Comparison of ENCODE assay signal across 20 mouse cellular contexts in genomic region chr1:155134866-155135265, GRCm38 (mm10). TPM values are rescaled to one million over a fixed set of nuclear protein-coding genes. Genes with fewer than 3 reads are reported as not detected.
DNase-seq lines count a peak whose midpoint lies in the region; ATAC-seq and TF ChIP-seq lines count a peak whose summit lies in the region.
"Had no signal": no experiment of that assay in that cellular context is flagged by ENCODE, and none has a peak within 500 bp of the region (broad histone marks: within the 10 kb centered on the region; RNA-seq: fewer than 3 reads in every experiment).

No protein-coding gene starts in this region.

- H3K27ac ChIP-seq in heart, embryonic 10.5 days: peak overlapping the region; percentile 47; the same call in 1 of the 2 replicates
- H3K27ac ChIP-seq in heart, postnatal 0 days (ENCODE audit: low read depth): 0 out of 2 replicates have a peak overlapping the region, but pooled peaks have one; percentile 22
- no peak overlapping the region for H3K27ac ChIP-seq in lung, embryonic 15.5 days
- H3K27ac ChIP-seq in embryonic facial prominence, embryonic 11.5 days (replicated peaks; ENCODE audit: low read depth, low read length): no peak overlapping the region
- H3K27ac ChIP-seq: embryonic facial prominence, embryonic 12.5 days; forebrain, embryonic 15.5 days; left cerebral cortex, adult 2 months; liver, embryonic 12.5 days had no signal

- no peak overlapping the region for H3K9ac ChIP-seq in heart, postnatal 0 days (replicated peaks; ENCODE audit: low read depth, low read length)
- no peak overlapping the region for H3K9ac ChIP-seq in lung, embryonic 15.5 days
- no peak overlapping the region for H3K9ac ChIP-seq in embryonic facial prominence, embryonic 11.5 days (replicated peaks; ENCODE audit: low read length)
- H3K9ac ChIP-seq: embryonic facial prominence, embryonic 12.5 days; forebrain, embryonic 15.5 days; liver, embryonic 12.5 days had no signal

- no peaks in the 10 kb centered on the region for H3K9me3 ChIP-seq in heart, embryonic 10.5 days
- H3K9me3 ChIP-seq in heart, postnatal 0 days (replicated peaks; ENCODE audit: control insufficient read depth, low read length): no peaks in the 10 kb centered on the region
- no peaks in the 10 kb centered on the region for H3K9me3 ChIP-seq in lung, embryonic 15.5 days
- no peaks in the 10 kb centered on the region for H3K9me3 ChIP-seq in embryonic facial prominence, embryonic 11.5 days (replicated peaks; ENCODE audit: control insufficient read depth, low read length)
- H3K9me3 ChIP-seq: embryonic facial prominence, embryonic 12.5 days; forebrain, embryonic 15.5 days; liver, embryonic 12.5 days had no signal

- H3K4me1 ChIP-seq in heart, embryonic 10.5 days: peaks cover 43% of the 10 kb centered on the region
- peaks cover 29% of the 10 kb centered on the region for H3K4me1 ChIP-seq in heart, postnatal 0 days (ENCODE audit: control insufficient read depth, insufficient read depth)
- peaks cover 7% of the 10 kb centered on the region for H3K4me1 ChIP-seq in lung, embryonic 15.5 days
- H3K4me1 ChIP-seq in embryonic facial prominence, embryonic 11.5 days (ENCODE audit: control insufficient read depth, insufficient read depth, low read length): no peaks in the 10 kb centered on the region
- H3K4me1 ChIP-seq: forebrain, embryonic 15.5 days; liver, embryonic 12.5 days had no signal

- no peaks in the 10 kb centered on the region for H3K36me3 ChIP-seq in heart, embryonic 10.5 days
- peaks cover 8% of the 10 kb centered on the region for H3K36me3 ChIP-seq in heart, postnatal 0 days (replicated peaks; ENCODE audit: control insufficient read depth, insufficient read depth, low read length)
- H3K36me3 ChIP-seq in lung, embryonic 15.5 days: 0 out of 2 replicates have a peak, but pooled peaks cover 5% of the 10 kb centered on the region
- H3K36me3 ChIP-seq in embryonic facial prominence, embryonic 11.5 days (replicated peaks; ENCODE audit: control insufficient read depth, insufficient read depth, low read depth, low read length): no peaks in the 10 kb centered on the region
- H3K36me3 ChIP-seq: embryonic facial prominence, embryonic 12.5 days; forebrain, embryonic 15.5 days; liver, embryonic 12.5 days had no signal

- H3K4me2 ChIP-seq in heart, postnatal 0 days (ENCODE audit: low read depth, low read length): no peak overlapping the region
- no peak overlapping the region for H3K4me2 ChIP-seq in lung, embryonic 15.5 days
- no peak overlapping the region for H3K4me2 ChIP-seq in embryonic facial prominence, embryonic 11.5 days (ENCODE audit: low read depth, low read length)
- H3K4me2 ChIP-seq: embryonic facial prominence, embryonic 12.5 days; forebrain, embryonic 15.5 days; liver, embryonic 12.5 days had no signal

- TF ChIP-seq EP300 in heart, postnatal 0 days (IDR thresholded peaks at IDR 0.05; ENCODE audit: low read depth): no peak

- DNase-seq in heart, embryonic 10.5 days (ENCODE audit: low spot score): peak; percentile 82
- DNase-seq in heart, postnatal 14 days: no peak
- peak; percentile 52 for DNase-seq in heart, postnatal 0 days (ENCODE audit: low spot score)
- DNase-seq in heart, adult 8-10 months (ENCODE audit: low spot score): no peak
- DNase-seq in lung, postnatal 36 days: no peak
- DNase-seq in embryonic facial prominence, embryonic 11.5 days (ENCODE audit: low spot score): peak; percentile 64
- DNase-seq in adrenal gland, postnatal 36 days: no peak
- DNase-seq: adrenal gland, postnatal 14 days; cerebellum, adult 11-12 months; cerebellum, postnatal 14 days; gastrocnemius, postnatal 25 days; kidney, postnatal 36 days; layer of hippocampus, adult 9-11 months had no signal

- no peaks in the 10 kb centered on the region for H3K27me3 ChIP-seq in heart, embryonic 10.5 days (ENCODE audit: insufficient read depth, poor library complexity, severe bottlenecking)
- no peaks in the 10 kb centered on the region for H3K27me3 ChIP-seq in heart, postnatal 0 days (ENCODE audit: control insufficient read depth, insufficient read depth, low read length)
- H3K27me3 ChIP-seq in lung, embryonic 15.5 days: no peaks in the 10 kb centered on the region
- no peaks in the 10 kb centered on the region for H3K27me3 ChIP-seq in embryonic facial prominence, embryonic 11.5 days (ENCODE audit: control insufficient read depth, insufficient read depth, low read length)
- H3K27me3 ChIP-seq: embryonic facial prominence, embryonic 12.5 days; forebrain, embryonic 15.5 days had no signal

- H3K4me3 ChIP-seq in heart, embryonic 10.5 days: no peak overlapping the region
- no peak overlapping the region for H3K4me3 ChIP-seq in heart, postnatal 0 days (ENCODE audit: low read depth, low read length)
- H3K4me3 ChIP-seq in lung, embryonic 15.5 days: no peak overlapping the region
- H3K4me3 ChIP-seq in embryonic facial prominence, embryonic 11.5 days (ENCODE audit: low read depth, low read length): no peak overlapping the region
- H3K4me3 ChIP-seq: embryonic facial prominence, embryonic 12.5 days; forebrain, embryonic 15.5 days; left cerebral cortex, adult 2 months; liver, embryonic 12.5 days had no signal

- no peak for TF ChIP-seq CTCF in heart, postnatal 0 days (IDR thresholded peaks at IDR 0.05; ENCODE audit: low read depth)

- peak; percentile 62; the same call in 1 of the 2 replicates for ATAC-seq in heart, postnatal 0 days (ENCODE audit: insufficient read depth, low read depth)
- ATAC-seq in lung, embryonic 15.5 days (ENCODE audit: borderline replicate concordance, extremely low read depth, low FRiP score, low TSS enrichment): peak; percentile 41; the same call in 1 of the 2 replicates
- ATAC-seq in embryonic facial prominence, embryonic 11.5 days (replicated peaks; ENCODE audit: insufficient number of reproducible peaks, low FRiP score, low TSS enrichment, low read depth): no peak; the same call in 1 of the 2 replicates
- ATAC-seq: forebrain, embryonic 15.5 days; hindbrain, embryonic 16.5 days; intestine, embryonic 16.5 days; liver, embryonic 12.5 days had no signal

- WGBS in heart, embryonic 10.5 days: 36% methylated on average over 8 of the region's 8 CpGs
- WGBS in heart, postnatal 0 days: 33% methylated on average over 8 of the region's 8 CpGs
- 23% methylated on average over 8 of the region's 8 CpGs for WGBS in lung, embryonic 15.5 days
- 33% methylated on average over 8 of the region's 8 CpGs for WGBS in embryonic facial prominence, embryonic 11.5 days

- intact Hi-C loops in heart, postnatal 14 days (cut with DNase I): no loop called here

RNA-seq across cellular contexts. Expression of gene Mr1, which starts 11.7 kb away (rescaled TPM):
- 1.3 and 1.6 TPM in 2 replicates for polyA plus RNA-seq in heart, embryonic 10.5 days (2016; fragmentation: Nextera tagmentation; extraction: Ambion mirVana)
- 1 to 10 TPM; 8.1 to 9.2 TPM for total RNA-seq in heart, postnatal 14 days (2021)
- 8.2 and 16.1 TPM in 2 replicates for total RNA-seq in heart, postnatal 0 days (2014; rRNA removed; ENCODE audit: low replicate concordance)
- polyA plus RNA-seq in heart, postnatal 0 days (2015; fragmentation: Nextera tagmentation; extraction: Ambion mirVana): 6.5 and 7.2 TPM in 2 replicates
- 10 to 100 TPM in 2 of 4 experiments, 1 to 10 TPM in 2; 6.9 to 11.2 (median 8.7) TPM for total RNA-seq in heart, adult 8-10 months (2022)
- polyA plus RNA-seq in lung, embryonic 15.5 days (2015; fragmentation: Nextera tagmentation; extraction: Ambion mirVana): 12.1 and 12.3 TPM in 2 replicates
- 3.7 and 4.5 TPM in 2 replicates for polyA plus RNA-seq in embryonic facial prominence, embryonic 11.5 days (2014; fragmentation: Nextera tagmentation; extraction: Ambion mirVana)
- total RNA-seq in adrenal gland, postnatal 36 days (2021): 10 to 100 TPM; 20.2 to 27.0 TPM

RNA-seq across cellular contexts. Expression of gene Stx6, which starts 23.6 kb away (rescaled TPM):
- polyA plus RNA-seq in heart, embryonic 10.5 days (2016; fragmentation: Nextera tagmentation; extraction: Ambion mirVana): 56.0 and 66.9 TPM in 2 replicates
- total RNA-seq in heart, postnatal 14 days (2021): 10 to 100 TPM; 32.1 to 35.9 TPM
- total RNA-seq in heart, postnatal 0 days (2014; rRNA removed; ENCODE audit: low replicate concordance): 56.6 and 59.4 TPM in 2 replicates
- 36.3 and 39.6 TPM in 2 replicates for polyA plus RNA-seq in heart, postnatal 0 days (2015; fragmentation: Nextera tagmentation; extraction: Ambion mirVana)
- 10 to 100 TPM; 20.0 to 24.4 (median 23.4) TPM for total RNA-seq in heart, adult 8-10 months (2022)
- 81.5 and 87.2 TPM in 2 replicates for polyA plus RNA-seq in lung, embryonic 15.5 days (2015; fragmentation: Nextera tagmentation; extraction: Ambion mirVana)
- polyA plus RNA-seq in embryonic facial prominence, embryonic 11.5 days (2014; fragmentation: Nextera tagmentation; extraction: Ambion mirVana): 93.3 and 103 TPM in 2 replicates
- 10 to 100 TPM; 53.6 to 57.3 TPM for total RNA-seq in adrenal gland, postnatal 36 days (2021)

RNA-seq across cellular contexts. Expression of gene Ier5, which starts 35.4 kb away (rescaled TPM):
- 3.4 and 8.6 TPM in 2 replicates for polyA plus RNA-seq in heart, embryonic 10.5 days (2016; fragmentation: Nextera tagmentation; extraction: Ambion mirVana)
- total RNA-seq in heart, postnatal 14 days (2021): 10 to 100 TPM; 13.6 to 15.4 TPM
- total RNA-seq in heart, postnatal 0 days (2014; rRNA removed; ENCODE audit: low replicate concordance): 50.4 and 56.2 TPM in 2 replicates
- 3.1 and 3.9 TPM in 2 replicates for polyA plus RNA-seq in heart, postnatal 0 days (2015; fragmentation: Nextera tagmentation; extraction: Ambion mirVana)
- 10 to 100 TPM; 10.3 to 22.4 (median 13.3) TPM for total RNA-seq in heart, adult 8-10 months (2022)
- polyA plus RNA-seq in lung, embryonic 15.5 days (2015; fragmentation: Nextera tagmentation; extraction: Ambion mirVana): 7.0 and 8.7 TPM in 2 replicates
- 16.4 and 19.0 TPM in 2 replicates for polyA plus RNA-seq in embryonic facial prominence, embryonic 11.5 days (2014; fragmentation: Nextera tagmentation; extraction: Ambion mirVana)
- total RNA-seq in adrenal gland, postnatal 36 days (2021): 10 to 100 TPM in 1 of 2 experiments, 1 to 10 TPM in 1; 6.1 to 10.4 TPM

Comparison
In these comparisons a context has a peak if more than half of its experiments do, and no peak if none do; other contexts are left out.
1. DNase-seq: peak in heart, embryonic 10.5 days (single experiment), heart, postnatal 0 days (single experiment) and embryonic facial prominence, embryonic 11.5 days (single experiment); none in heart, postnatal 14 days (0 of 2), heart, adult 8-10 months (single experiment), lung, postnatal 36 days (single experiment) and adrenal gland, postnatal 36 days (0 of 2).
2. H3K27ac ChIP-seq: peak in heart, embryonic 10.5 days (single experiment) and heart, postnatal 0 days (single experiment); none in lung, embryonic 15.5 days (single experiment) and embryonic facial prominence, embryonic 11.5 days (single experiment).